Mouse (Mus musculus): ENCODE results near the gene 1700015F17Rik. TPM values are rescaled to one million over a fixed set of nuclear protein-coding genes. Genes with fewer than 3 reads are reported as not detected.

The 1700015F17Rik gene
- polyA plus RNA-seq, 1 experiment: not detected

DNA sequence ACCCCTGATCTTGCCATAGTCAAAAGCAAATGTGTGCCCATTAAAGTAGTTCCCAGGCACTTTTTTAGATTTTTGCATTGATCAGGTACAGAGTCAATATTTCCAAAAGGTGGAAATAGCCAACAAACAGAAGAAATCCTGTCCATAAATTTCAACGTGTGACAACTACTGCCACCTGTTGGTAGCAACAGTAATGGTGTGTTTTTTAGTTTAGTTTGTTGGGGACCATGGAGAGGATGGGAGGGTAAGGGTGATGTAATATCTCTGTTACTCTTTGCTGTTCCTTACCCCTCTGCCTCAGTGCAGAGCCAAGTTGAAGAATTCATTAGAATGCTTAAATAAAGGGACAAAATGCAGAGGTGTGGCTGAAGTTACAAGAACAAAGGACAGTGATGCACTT is 2.7 kb upstream of the 1700015F17Rik start:
- Histone ChIP-seq H3K4me3 (ENCODE audit: insufficient read depth, low read depth, low read length) (no peak overlapping the region), H3K4me1 (ENCODE audit: control insufficient read depth, insufficient read depth, low read length) (no peaks in the 10 kb centered on the region), H3K27ac (ENCODE audit: insufficient read depth, low read depth, low read length) (no peak overlapping the region)
- TF ChIP-seq POLR2A (IDR thresholded peaks at IDR 0.05; ENCODE audit: insufficient read depth, low read depth, low read length) (no peak), CTCF (IDR thresholded peaks at IDR 0.05; ENCODE audit: insufficient read depth, low read depth, low read length) (no peak)
- WGBS: 4% methylated on average over 1 of the region's 1 CpGs

GRCm38 (mm10) chr5:5476133-5476532 is 2.8 kb downstream of the 1700015F17Rik start:
- no peak overlapping the region for H3K27ac ChIP-seq (ENCODE audit: insufficient read depth, low read depth, low read length)
- H3K4me1 ChIP-seq (ENCODE audit: control insufficient read depth, insufficient read depth, low read length): no peaks in the 10 kb centered on the region
- TF ChIP-seq POLR2A (IDR thresholded peaks at IDR 0.05; ENCODE audit: insufficient read depth, low read depth, low read length): no peak
- TF ChIP-seq CTCF (IDR thresholded peaks at IDR 0.05; ENCODE audit: insufficient read depth, low read depth, low read length): no peak
- 89% methylated on average over 4 of the region's 4 CpGs for WGBS
- H3K4me3 ChIP-seq (ENCODE audit: insufficient read depth, low read depth, low read length): no peak overlapping the region

- TF ChIP-seq POLR2A (IDR thresholded peaks at IDR 0.05; ENCODE audit: insufficient read depth, low read depth, low read length) (no peak), CTCF (IDR thresholded peaks at IDR 0.05; ENCODE audit: insufficient read depth, low read depth, low read length) (no peak)
- Histone ChIP-seq H3K4me1 (ENCODE audit: control insufficient read depth, insufficient read depth, low read length) (no peaks in the 10 kb centered on the region), H3K27ac (ENCODE audit: insufficient read depth, low read depth, low read length) (no peak overlapping the region), H3K4me3 (ENCODE audit: insufficient read depth, low read depth, low read length) (no peak overlapping the region)
- WGBS: 85% methylated on average over 1 of the region's 1 CpGs
Observed at GRCm38 (mm10) chr5:5465256-5465655, 13.7 kb downstream of the 1700015F17Rik start.

GRCm38 (mm10) chr5:5431746-5432438 is 47.1 kb downstream of the 1700015F17Rik start:
- Histone ChIP-seq H3K4me3 (ENCODE audit: insufficient read depth, low read depth, low read length) (no peak overlapping the region), H3K27ac (ENCODE audit: insufficient read depth, low read depth, low read length) (no peak overlapping the region), H3K4me1 (ENCODE audit: control insufficient read depth, insufficient read depth, low read length) (no peaks in the 10 kb centered on the region)
- WGBS: 51% methylated on average over 5 of the region's 5 CpGs
- TF ChIP-seq CTCF (IDR thresholded peaks at IDR 0.05; ENCODE audit: insufficient read depth, low read depth, low read length): no peak
- no peak for TF ChIP-seq POLR2A (IDR thresholded peaks at IDR 0.05; ENCODE audit: insufficient read depth, low read depth, low read length)

DNA sequence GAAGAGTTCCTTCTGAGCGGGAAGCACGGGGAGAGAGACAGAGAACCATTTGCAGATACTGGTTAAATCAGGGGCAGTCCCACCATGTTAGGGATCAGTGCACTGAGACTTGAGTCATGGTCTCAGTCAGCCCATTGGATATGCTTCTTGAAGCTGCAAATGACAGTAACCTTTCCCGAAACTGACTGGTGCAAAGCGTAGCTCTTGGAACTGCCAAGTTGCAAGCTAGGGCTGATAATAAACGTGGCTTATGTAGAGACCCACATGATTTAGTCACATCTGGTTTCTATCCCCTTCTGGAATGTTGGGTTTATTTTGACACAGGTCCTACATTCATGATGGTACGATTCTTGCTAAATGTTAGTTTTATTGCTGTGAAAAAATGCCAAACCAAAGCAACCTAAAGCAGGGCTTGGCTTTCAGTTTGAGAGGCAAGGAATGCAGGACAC is 55.2 kb downstream of the 1700015F17Rik start:
- TF ChIP-seq CTCF (IDR thresholded peaks at IDR 0.05; ENCODE audit: insufficient read depth, low read depth, low read length) (no peak), POLR2A (IDR thresholded peaks at IDR 0.05; ENCODE audit: insufficient read depth, low read depth, low read length) (no peak)
- no peaks in the 10 kb centered on the region for H3K4me1 ChIP-seq (ENCODE audit: control insufficient read depth, insufficient read depth, low read length)
- H3K4me3 ChIP-seq (ENCODE audit: insufficient read depth, low read depth, low read length): no peak overlapping the region
- H3K27ac ChIP-seq (ENCODE audit: insufficient read depth, low read depth, low read length): no peak overlapping the region
- 83% methylated on average over 6 of the region's 6 CpGs for WGBS

DNA sequence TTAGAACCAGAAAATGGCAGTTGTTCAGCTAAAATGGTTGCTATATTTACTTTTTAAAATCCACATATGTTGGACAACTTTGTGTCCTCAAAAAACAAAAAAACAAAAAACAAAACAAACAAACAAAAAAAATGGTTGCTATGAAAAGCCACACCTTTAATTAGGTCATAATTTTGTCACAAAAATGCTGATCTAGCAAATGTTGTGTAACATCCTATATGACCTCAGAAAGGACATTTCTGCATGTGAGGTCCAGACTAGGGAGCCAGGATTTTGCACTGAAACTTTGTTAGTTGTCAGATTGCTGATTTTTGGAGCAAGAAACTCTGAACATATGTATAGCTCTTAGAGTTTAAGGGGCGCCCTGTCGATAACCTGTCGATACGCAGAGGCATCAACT is 55.9 kb downstream of the 1700015F17Rik start:
- H3K4me3 ChIP-seq (ENCODE audit: insufficient read depth, low read depth, low read length): no peak overlapping the region
- no peak for TF ChIP-seq POLR2A (IDR thresholded peaks at IDR 0.05; ENCODE audit: insufficient read depth, low read depth, low read length)
- TF ChIP-seq CTCF (IDR thresholded peaks at IDR 0.05; ENCODE audit: insufficient read depth, low read depth, low read length): no peak
- WGBS: 98% methylated on average over 4 of the region's 4 CpGs

GRCm38 (mm10) chr5:5421439-5421838 is 57.5 kb downstream of the 1700015F17Rik start:
- Histone ChIP-seq H3K27ac (ENCODE audit: insufficient read depth, low read depth, low read length) (no peak overlapping the region), H3K4me1 (ENCODE audit: control insufficient read depth, insufficient read depth, low read length) (no peaks in the 10 kb centered on the region), H3K4me3 (ENCODE audit: insufficient read depth, low read depth, low read length) (no peak overlapping the region)
- TF ChIP-seq CTCF (IDR thresholded peaks at IDR 0.05; ENCODE audit: insufficient read depth, low read depth, low read length) (no peak), POLR2A (IDR thresholded peaks at IDR 0.05; ENCODE audit: insufficient read depth, low read depth, low read length) (no peak)
- WGBS: 98% methylated on average over 2 of the region's 2 CpGs

More for the DNA sequence above, 55.9 kb downstream of the 1700015F17Rik start:
- Histone ChIP-seq H3K27ac (ENCODE audit: insufficient read depth, low read depth, low read length) (no peak overlapping the region), H3K4me1 (ENCODE audit: control insufficient read depth, insufficient read depth, low read length) (no peaks in the 10 kb centered on the region)

DNA sequence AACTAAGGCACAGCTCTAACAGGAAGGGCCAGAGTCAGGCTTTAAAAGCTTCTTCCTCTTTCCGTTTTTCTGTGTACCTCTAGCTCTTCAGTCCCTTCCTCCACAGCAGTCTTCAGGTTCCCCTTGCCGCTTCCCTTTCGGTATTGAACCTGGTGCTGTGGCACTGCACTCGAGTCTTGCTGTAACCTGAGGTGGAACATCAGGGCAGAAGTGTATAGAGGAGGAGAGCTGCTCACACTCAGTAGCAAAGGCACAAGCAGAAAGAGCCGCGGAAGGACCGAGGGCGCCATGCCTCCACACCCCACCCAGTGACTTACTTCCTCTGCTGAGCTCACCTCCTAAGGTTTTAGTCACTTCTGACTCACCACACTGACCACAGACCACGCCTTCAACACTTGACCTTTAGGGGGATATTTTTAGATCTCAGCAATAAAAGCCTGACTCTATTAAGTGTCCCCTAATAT is 58.9 kb downstream of the 1700015F17Rik start, which contains the start of gene Cdk14:
Gene Cdk14, minus strand, starts transcription at position 321 of the 464 bp plus-strand sequence.
- no peak within 1 kb of the TSS for H3K27ac ChIP-seq (ENCODE audit: insufficient read depth, low read depth, low read length)
- TF ChIP-seq CTCF (IDR thresholded peaks at IDR 0.05; ENCODE audit: insufficient read depth, low read depth, low read length): no peak
- no peak for TF ChIP-seq POLR2A (IDR thresholded peaks at IDR 0.05; ENCODE audit: insufficient read depth, low read depth, low read length)
- 90% methylated on average over 9 of the region's 9 CpGs for WGBS
- no peak within 1 kb of the TSS for H3K4me3 ChIP-seq (ENCODE audit: insufficient read depth, low read depth, low read length)
- no peaks in the 10 kb centered on the region for H3K4me1 ChIP-seq (ENCODE audit: control insufficient read depth, insufficient read depth, low read length)

DNA sequence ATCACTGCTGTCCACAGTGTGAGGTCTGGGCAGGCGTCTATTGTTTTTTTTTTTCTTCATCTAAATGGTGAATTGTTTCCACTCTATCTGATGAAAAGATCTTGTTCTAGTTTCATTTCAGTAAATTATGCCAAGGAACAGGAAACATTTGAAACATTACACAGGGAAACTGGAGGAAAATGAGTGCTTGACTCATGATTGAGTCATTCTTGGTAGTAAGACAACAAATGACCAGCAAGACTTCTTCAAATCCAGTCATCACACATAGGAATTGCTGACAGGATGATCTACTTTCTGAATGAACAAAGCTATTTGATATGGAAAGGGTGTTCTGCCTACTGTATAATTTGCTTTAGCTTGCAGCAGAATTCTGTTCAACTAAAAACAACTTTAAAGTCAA is 59.7 kb downstream of the 1700015F17Rik start:
- WGBS: 76% methylated on average over 1 of the region's 1 CpGs
- Histone ChIP-seq H3K4me1 (ENCODE audit: control insufficient read depth, insufficient read depth, low read length) (no peaks in the 10 kb centered on the region), H3K4me3 (ENCODE audit: insufficient read depth, low read depth, low read length) (no peak overlapping the region), H3K27ac (ENCODE audit: insufficient read depth, low read depth, low read length) (no peak overlapping the region)
- TF ChIP-seq POLR2A (IDR thresholded peaks at IDR 0.05; ENCODE audit: insufficient read depth, low read depth, low read length) (no peak), CTCF (IDR thresholded peaks at IDR 0.05; ENCODE audit: insufficient read depth, low read depth, low read length) (no peak)
